Mouse (Mus musculus) CD4-positive, CD25-positive, alpha-beta regulatory T cell, adult 4 months (primary cell): ENCODE results near the gene Fndc8. TPM values are rescaled to one million over a fixed set of nuclear protein-coding genes. Genes with fewer than 3 reads are reported as not detected.
A peak's percentile ranks its signal among the peaks of the same experiment; 100 is the strongest.

Source experiments
- ATAC-seq: one replicate; pipeline ENCODE4 v1.8.0; 2017
- polyA plus RNA-seq, 2 experiments: library from polyadenylated mRNA; unstranded; fragments of 100-300 nt; shearing (Covaris generic); gene quantifications; one replicate each; pipeline ENCODE4 v1.2.1; 2017

Fndc8 gene
- polyA plus RNA-seq, 2 experiments from 2014 or later, result 0.24 TPM; not detected in 1

DNA sequence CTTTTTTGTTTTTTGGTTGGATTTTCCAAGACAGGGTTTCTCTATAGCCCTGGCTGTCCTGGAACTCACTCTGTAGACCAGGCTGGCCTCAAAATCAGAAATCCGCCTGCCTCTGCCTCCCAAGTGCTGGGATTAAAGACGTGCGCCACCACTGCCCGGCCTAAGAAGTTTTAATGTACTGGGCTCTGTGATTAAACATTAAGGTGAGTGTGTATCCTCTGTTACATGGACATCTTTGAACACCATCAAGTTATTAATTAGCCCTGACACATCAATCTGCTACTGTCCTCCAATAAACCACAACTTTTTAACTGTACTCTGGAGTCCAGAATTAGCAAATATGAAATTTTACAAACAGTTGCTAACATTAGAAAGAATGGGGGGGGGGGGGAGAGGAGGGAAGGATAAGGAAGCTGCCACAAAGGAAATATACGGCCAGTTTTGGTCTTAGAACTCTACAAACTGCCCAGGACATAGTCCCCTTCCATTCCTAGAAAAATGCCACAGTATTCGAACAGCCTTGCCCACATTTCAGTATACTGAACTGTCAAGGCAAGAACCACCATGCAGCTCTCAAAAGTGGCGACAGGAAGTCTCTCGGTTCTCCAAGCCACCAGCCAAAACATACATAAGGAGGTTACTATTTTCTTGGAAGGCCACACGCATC, 22.3 kb upstream of the Fndc8 start:
- ATAC-seq, result no peak

DNA sequence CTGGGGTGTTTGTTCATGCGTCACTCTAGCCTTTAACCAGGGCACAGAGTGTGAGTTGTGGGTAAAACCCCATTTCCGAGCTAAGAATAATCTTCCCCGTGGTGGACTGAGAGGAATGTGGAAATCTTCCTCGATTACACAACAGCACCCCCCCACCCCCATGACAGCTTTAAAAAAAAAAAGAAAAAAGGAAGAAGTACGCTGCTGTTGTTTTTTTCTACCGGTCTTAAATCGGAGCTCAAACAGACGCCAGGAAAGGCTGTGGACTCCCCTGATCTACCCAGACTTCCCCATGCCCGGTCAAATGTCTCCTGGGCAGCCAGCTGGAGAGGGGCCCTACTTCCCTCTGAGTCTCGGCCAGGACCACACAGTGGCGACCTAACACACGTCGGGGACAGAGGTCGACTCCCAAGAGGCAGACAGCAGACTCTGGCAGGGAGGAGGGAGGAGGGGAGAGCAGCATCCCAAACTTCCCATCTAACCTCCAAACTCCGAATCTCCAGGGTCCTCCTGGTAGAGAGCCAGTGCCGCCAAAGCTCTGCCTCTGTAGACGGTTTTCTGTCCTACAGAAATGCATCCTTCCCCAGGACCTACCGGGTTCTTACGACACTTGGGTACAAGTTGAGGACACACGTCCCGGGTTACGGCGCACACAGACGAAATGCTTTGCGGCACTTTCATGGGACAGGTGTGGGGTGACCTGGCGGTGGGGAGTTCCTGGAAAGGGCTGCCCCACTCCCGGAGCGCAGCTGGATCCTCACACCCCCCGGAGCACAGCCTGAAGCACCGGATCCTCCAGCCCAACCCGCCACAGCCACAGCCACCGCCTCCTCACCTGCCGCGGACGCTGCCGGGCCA, 21.5 kb upstream of the Fndc8 start:
- ATAC-seq, result peak; percentile 51

DNA sequence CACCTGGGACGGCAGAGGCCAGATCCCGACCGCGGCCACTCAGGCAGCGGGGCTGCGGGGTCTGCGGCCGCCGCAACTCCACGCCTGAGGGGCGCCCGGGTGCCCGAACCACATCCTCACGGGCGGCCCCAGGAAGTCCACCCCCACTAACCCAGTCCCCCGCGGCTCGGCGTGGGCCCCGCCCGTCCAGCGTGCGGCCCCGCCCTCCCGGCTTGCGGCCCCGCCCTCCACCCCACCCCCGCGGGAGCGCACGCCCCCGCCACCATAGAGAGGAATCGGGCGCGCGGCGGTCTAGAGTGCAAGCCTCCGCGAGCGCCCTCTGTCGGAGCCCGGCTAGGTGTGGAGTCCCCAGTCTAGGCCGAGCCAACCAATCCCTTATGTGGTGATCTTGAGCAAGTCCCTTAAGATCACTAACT, 20.9 kb upstream of the Fndc8 start, which contains the start of gene Rffl:
Gene Rffl, minus strand, starts transcription at position 180 of the 416 bp plus-strand sequence.
- peak; percentile 84 for ATAC-seq

DNA sequence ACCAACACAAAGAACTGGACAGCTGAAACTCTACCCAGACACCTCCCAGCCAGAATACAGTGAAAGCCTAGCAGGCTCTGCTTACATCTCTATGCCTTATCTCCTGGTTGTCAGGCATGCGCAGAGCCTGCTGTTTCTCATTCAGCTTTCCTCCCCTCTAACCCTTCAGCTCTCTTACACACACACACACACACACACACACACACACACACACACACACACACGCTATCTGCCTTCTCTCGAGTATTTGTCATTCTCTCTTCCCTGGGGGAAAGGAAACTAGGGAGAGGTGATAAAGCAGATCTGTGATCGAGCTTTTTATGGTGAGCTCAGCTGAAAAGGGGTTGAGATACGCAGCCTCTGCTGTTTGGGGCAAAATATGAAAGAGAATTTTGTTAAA, 17.0 kb upstream of the Fndc8 start:
- no peak for ATAC-seq

DNA sequence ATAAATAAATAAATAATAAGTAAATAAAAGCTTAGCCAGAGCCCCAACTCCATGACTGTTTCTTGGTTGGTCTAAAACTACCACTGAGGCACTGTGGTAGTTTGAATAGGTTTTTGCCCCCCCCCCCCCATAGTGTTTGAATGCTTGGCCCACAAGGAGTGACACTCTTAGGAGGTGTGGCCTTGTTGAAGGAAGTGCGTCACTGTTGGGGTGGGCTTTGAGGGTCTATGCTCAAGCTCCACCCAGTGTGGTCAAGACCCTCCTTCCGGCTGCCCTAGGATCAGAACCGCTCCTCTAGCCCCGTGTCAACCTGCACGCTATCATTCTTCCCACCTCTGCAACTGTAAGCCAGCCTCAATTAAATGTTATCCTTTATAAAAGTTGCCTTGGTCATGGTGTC, 16.3 kb upstream of the Fndc8 start:
- ATAC-seq, result no peak

DNA sequence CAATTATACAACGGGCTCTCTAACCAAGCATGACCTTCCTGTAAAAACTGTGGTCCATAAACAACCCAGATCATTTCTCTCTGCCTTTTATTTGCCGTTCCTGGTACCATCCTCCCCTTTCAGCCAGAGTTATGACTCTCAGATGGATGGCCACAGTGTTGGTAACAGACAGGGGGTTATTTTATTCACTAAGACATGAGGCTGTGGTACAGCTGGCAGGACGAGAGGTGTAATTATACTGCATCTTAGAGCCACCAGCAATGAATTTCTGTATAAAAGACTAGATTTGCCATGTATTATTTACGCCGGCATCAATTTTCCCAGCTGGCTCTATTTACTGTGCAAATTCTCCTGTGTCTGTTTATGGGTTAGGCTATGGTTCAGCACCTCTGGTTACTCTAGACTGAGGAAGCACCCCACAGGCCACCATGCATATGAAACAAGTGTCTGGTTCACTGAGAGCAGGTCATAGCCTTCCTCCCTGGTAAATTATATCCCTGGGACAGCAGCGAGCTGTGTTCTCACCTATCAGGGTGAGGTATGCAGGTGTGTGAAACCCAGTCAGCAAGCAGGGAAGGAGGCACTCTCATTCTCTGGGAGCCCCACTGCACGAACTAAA, 14.1 kb upstream of the Fndc8 start:
- no peak for ATAC-seq

DNA sequence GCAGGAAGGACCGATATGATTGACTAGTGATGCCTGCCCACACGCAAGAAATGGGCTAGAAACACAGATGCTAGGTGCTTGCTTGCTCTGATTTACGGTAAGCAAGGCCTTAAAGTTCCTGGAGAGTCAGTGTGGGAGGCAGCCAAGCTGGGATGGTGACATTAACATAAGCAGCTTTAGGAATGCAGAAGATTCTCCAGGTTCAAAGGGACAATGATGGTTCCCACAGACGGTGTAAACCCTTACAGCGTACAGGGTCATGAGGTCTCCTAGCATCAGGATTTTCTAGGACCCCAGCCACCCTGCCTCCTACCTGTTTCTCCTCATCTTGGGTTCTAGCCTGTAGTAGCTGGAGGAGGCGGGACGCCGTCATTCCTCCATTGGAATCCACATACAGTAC, 8.7 kb upstream of the Fndc8 start:
- ATAC-seq, result no peak

DNA sequence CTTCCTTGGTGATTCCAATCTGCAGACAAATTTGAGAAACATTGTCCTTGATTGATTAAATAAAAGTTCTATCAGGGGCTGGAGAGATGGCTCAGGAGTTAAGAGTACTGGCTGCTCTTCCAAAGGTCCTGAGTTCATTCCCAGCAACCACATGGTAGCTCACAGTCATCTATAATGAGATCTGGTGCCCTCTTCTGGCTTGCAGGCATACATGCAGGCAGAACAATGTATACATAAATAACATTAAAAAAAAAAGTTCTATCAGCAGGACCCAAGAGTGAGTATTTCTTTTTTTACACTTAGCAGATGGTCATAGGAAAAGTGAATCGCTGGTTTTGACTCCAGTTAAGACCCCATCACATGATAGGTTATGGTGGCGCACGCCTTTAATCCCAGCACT, 5.4 kb upstream of the Fndc8 start:
- no peak for ATAC-seq

DNA sequence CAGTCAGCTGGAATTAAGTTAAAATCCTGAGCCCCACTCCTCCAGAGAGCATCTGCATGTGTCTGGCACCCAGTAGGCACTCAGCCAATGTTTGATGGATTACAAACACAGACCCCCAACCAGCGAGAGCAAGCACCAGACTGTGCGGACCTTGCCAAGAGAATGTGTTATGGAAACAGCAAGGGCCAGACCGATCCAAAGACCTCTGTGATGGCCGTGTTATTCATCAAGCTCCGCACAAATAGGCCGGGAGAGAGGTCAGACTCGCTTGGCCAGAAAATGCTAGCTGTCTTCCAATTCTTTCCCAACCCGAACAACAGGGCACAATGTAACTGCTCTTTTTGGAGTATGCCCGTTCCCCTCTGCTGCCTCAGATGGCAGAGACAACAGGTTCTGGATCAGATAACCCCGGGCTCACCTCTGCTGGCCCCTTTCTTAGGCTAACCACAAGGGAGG, 3.4 kb upstream of the Fndc8 start:
- ATAC-seq, result no peak

DNA sequence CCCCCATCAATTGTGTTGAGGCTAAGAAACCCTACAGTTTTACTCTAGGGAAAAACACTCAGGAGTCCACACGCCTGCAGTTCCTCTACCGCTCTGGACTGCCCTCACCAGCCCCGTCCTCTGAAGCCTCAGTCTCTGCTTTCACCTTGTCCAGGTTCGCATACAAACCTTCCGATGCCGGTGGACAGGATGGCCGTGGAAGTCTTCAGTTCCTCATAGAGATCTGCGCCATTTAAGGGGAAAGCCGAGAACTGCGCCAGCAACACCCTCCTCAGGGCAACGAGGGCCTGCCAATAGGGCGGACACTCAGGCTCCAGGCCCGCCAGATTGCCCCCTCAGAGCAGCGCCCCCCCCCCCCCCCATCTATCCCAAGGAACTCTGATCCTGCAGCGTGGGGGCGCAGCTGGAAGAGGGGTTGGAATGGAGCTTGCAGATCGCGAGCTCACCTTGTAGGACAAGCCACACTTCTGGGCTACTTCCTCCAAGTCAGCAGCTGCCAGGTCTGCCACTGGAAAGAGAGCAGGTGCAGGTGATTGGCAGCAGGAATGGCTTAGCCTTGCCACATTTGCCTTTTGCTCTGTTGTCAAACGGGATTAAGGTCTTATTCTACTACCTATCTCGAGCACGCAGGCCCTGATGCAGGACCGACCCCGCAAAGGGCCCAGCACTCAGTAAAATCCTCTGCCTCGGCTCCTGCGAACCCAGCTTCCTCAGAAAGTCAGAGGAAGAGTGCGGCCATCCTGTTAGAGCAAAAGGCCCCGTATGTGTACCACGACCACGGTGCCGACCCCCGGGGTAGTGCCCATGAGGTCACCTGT, 2.2 kb upstream of the Fndc8 start:
- peak; percentile 55 for ATAC-seq

DNA sequence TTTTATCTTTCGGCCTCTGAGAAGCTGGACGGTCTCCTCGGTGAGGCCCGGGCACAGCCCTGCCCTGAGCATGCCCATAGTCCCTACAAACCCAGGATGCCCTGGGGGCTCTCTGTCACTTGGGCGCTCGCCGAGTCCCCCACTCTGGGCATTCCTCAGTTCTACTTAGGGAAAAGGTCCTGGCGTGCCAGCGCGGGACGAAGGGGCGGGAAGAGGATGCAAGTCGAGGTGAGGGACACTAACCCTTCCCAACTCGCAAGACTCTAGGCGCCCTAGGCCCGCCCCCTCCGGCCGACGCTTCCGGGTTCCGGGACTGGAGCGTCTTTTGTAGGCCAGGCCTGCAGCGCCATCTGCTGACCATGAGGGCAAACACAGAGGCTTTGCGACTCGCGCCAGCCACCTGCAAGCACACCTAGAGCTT, 1.6 kb upstream of the Fndc8 start, which contains the start of gene Rad51d:
Gene Rad51d, minus strand, starts transcription at position 273 of the 421 bp plus-strand sequence.
- peak; percentile 90 for ATAC-seq

DNA sequence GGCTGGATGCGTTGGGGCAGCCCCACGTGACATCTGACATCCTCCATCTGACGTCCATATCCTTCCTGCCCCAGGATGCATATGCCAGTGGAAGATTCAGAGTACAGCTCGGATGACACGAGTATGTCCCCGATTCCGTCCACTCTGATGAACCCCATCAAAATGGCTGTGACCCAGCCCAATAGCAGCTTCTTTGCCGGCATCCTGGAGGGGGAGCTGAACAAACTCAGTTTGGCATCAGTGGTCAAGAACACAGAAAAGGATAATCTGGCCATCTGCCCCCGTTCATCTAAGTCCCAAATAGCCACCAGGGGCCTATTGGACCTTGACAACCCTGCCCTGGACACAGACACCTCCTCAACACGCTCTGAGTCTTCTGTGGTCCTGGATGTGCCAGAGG, 5.6 kb downstream of the Fndc8 start:
- no peak for ATAC-seq

DNA sequence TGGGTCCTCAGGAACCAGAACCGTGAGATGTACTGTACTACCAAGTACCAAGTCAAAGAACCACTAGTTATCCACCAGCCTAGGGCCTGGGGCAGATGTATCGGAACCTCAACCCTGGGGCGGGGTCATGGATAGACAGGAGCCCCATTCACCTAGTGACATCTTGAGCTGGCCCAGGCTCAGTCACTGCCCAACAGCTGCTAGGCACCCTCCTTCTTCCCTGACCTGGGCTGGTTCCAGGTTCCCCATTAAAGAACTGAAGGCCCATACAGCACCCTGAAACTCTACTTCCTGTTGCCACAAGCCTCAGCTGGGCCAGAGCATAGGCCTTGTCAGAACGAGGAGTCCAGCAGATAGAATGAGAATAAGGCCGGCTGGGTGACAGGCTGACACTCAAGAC, 7.8 kb downstream of the Fndc8 start:
- no peak for ATAC-seq

DNA sequence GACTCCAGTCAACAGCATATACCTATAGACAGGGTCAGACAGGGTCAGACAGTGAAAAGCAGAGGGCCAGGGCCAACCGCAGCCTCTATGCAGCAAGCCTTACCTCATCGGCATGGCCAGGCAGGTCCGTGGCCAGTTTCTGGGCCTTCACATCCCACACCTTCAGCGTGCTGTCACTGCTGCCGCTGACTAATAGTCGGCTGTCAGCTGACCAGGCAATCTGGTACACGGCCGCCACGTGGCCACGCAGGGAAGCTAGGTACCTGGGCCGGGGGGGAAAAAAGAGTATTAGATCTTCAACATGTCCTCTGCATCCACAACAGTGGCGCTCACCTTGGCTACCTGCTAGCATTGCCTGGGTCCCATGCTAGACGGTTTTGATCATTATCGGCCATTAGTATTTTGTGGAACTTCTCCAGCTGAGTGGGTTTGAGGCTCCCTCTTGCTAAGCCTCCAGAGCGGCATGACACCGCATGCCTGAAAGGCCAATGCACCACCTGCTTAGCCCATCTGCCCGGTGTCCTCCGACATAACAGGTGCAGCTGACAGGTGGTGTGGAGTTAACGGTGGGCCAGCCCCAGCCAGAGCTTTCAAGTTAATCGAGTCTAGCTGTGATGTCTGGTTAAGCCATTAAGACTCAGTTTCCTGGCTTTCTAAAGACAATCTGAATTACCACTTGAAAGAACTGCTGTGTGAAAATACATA, 9.8 kb downstream of the Fndc8 start:
- no peak for ATAC-seq

DNA sequence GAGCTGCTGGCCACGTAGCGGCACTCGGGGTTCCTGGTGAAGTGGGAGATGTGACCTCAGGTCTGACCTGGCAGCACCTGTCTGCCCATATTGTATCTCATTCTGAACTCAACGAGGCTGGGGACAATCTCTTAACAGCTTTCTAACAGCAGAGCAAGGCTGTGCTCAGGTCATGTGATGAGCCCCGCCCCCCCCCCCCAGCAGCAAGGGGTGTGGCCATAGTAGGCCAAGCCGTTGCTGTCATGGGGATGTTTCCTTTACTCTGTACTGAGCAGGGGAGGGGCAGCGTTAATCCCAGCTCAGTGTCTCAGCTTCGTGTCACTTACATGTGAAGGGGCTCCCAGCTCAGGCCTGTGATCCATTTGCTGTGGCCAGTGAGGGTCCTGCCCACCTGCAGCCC, 13.0 kb downstream of the Fndc8 start:
- ATAC-seq, result no peak

DNA sequence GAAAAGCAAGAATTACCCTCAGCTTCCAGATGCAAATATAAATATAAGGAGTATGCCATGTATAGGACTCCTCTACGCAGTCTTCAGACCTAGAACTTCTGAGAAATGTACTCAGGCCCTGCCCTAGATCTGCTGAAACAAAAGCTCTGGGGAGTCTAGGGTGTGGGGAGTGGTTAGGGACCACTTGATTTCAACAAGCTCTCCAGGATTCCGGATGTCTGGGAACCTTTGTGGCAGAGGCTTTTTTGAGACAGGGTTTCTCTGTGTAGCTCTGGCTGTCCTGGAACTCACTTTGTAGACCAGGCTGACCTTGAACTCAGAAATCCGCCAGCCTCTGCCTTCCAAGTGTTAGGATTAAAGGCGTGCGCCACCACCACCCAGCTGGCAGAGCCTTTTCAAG, 13.9 kb downstream of the Fndc8 start:
- ATAC-seq, result no peak

DNA sequence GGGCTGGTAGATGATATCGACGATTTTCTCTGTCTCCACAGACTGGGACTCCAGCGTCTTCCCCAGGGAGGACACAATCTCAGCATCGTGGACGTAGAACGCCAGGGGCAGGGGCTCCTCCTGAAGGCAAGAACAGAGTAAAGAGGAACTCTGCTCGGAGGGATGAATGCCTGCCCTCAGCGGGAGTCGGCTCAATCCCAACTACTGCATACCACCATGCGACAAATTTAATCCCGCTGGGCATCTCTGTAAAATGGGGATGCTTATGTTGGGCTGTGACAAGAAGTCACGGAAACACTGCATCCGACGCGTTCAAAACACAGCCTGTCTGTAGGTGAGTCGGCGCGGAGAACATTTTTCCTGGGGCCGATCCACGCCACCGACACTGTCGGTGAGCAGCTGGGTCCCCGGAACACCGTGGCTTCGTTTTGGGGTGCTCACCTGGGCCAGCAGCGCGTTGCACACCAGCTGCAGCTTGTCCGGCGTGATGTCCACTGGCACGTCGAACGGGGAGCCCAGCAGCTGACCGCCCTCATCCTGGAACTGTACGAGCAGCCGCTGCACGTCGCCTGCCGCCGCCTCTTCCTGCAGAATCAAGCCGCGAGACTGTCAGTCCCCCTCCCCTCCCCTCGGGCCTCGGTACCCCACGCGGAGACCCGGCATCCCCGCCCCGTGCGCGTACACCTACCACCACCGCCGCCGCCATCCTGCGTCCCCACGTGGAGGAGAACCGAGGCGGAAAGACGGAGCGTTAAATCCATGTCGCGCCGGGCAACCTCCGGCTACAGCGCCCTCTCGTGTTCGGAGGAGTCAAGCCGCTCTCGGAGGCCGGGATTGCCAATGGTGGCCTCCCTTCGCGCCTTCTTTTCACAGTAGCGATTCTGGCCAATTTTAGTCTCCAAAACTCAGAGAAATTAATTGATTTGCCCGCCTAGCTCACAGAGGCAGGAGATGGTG, 16.0 kb downstream of the Fndc8 start, which contains the start of gene Nle1:
Gene Nle1, minus strand, starts transcription at position 761 of the 957 bp plus-strand sequence.
- ATAC-seq, result peak; percentile 94

DNA sequence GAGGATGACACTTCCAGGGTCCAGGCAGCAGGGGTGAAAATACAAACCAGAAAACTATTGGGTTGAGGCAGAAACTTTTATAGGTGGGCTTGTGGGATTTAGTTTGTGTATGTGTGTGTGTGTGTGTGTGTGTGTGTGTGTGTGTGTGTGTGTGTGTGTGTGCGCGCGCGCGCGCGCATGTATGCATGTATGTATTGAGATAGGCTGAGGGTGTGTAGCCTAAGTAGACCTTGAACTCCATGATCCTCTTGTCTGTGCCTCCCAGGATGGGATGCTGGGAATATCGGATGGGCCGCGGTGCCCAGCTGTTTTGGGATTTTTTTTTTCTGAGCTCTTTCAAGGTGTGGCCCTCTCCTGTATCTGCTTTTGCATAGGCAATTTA, 16.7 kb downstream of the Fndc8 start:
- ATAC-seq, result peak; percentile 5

DNA sequence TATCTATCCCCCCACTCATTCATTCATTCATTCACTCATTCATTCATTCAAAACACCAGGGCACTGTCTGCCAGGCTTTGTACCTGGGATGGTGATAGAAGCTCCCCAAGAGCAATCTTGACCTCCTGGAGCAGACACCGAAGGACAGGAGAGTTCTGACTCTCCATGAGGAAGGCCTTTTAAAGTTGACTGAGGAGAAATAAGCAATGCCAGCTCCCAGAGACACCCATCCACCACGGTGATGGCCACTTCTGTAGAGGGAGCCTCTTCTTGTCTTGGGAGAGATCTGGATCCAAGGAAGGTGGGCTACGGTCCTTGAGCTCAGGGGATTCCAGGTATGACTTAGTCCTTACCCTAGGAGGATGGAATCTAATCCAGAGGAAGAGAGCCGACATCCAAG, 18.3 kb downstream of the Fndc8 start, which contains the start of gene Unc45b:
Gene Unc45b, plus strand, starts transcription at position 301 of the 400 bp plus-strand sequence.
- no peak for ATAC-seq

DNA sequence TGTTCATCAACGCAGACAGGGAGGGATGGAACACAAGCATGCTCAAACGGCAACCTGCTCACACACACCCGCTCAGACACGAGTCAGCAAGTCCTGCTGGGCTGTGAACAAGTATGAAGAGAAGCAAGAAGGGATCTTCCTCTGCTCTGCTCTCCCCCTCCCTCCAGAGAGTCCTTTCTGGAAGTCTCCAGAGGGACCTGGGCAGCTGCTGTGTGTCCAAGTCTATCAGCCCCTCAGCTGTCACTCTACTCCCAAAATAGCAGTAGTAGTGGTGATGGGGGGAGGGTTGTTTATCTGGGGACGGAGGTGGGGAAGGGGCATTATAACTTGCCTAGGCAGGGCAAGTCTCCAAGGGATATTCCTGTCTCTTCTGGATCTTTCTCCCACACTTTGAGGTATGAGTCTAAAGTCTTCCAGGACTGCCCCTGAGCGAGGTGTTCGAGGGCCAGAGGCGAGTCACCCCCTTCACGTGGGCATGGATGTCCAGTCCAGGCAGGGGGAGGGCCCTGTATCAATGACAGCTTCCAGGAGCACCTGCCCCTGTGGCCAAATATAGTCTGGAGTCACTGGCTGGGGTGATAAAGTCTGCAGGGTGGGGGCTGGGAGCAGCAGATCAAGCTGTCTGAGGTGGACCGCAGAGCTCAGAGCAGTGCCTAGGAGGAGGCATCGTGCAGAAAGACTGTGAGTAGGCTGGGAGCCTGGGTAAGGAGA, 18.9 kb downstream of the Fndc8 start:
- ATAC-seq, result no peak
